Mouse (Mus musculus) liver, embryonic 15.5 days (tissue): ENCODE measurements at regions not wholly inside any gene's neighbourhood (a gene's known extent, or its start where the extent isn't known, plus 50 kb on each side); places are given as distances from the start of the nearest gene placed in this dataset.

Source experiments
- ATAC-seq: fragments of 200-750 bp; cut with Nextera tagmentation; 2 replicates; pipeline ENCODE4 v1.8.0; 2017; ENCODE audit warnings: moderate number of reproducible peaks, mild to moderate bottlenecking, moderate library complexity; ENCODE audit not compliant: insufficient read depth
- H3K27ac ChIP-seq: fragments of 300-500 bp; sonication (generic); replicated peaks from 2 replicates; pipeline ENCODE4 v1.5.1; 2015; ENCODE audit warnings: mild to moderate bottlenecking, inconsistent platforms
- H3K27me3 ChIP-seq: fragments of 300-500 bp; sonication (generic); 2 replicates; pipeline ENCODE4 v1.6.1; 2015; ENCODE audit warnings: mild to moderate bottlenecking, inconsistent platforms
- H3K36me3 ChIP-seq: fragments of 300-500 bp; sonication (generic); replicated peaks from 2 replicates; pipeline ENCODE4 v1.6.1; 2015; ENCODE audit warnings: moderate library complexity, mild to moderate bottlenecking, inconsistent platforms
- H3K4me1 ChIP-seq: fragments of 300-500 bp; sonication (generic); replicated peaks from 2 replicates; pipeline ENCODE4 v1.6.1; 2015; ENCODE audit warnings: inconsistent platforms
- H3K4me2 ChIP-seq: fragments of 300-500 bp; sonication (generic); 2 replicates; pipeline ENCODE4 v1.6.1; 2015; ENCODE audit warnings: moderate library complexity, mild to moderate bottlenecking, inconsistent platforms
- H3K4me3 ChIP-seq: fragments of 300-500 bp; sonication (generic); replicated peaks from 2 replicates; pipeline ENCODE4 v1.5.1; 2015; ENCODE audit warnings: mild to moderate bottlenecking, inconsistent platforms
- H3K9ac ChIP-seq: fragments of 300-500 bp; sonication (generic); 2 replicates; pipeline ENCODE4 v1.6.1; 2015; ENCODE audit warnings: moderate library complexity, mild to moderate bottlenecking, inconsistent platforms
- H3K9me3 ChIP-seq: fragments of 300-500 bp; sonication (generic); replicated peaks from 2 replicates; pipeline ENCODE4 v1.6.1; 2016; ENCODE audit warnings: inconsistent platforms
- WGBS: fragments of 180-500 bp; shearing (Covaris S2); methylation state at CpG from one replicate; pipeline ENCODE4 v1.1.7; 2015; ENCODE audit warnings: mixed read lengths; ENCODE audit not compliant: insufficient replicate concordance; 5-methylcytosine and 5-hydroxymethylcytosine counted together

- whole genome bisulfite sequencing: 13% methylated on average over 10 of the region's 10 CpGs
- Histone ChIP-seq H3K27me3 (no peaks in the 10 kb centered on the region), H3K4me1 (no peaks in the 10 kb centered on the region), H3K9ac (no peak overlapping the region), H3K27ac (no peak overlapping the region), H3K9me3 (no peaks in the 10 kb centered on the region), H3K4me3 (no peak overlapping the region), H3K36me3 (no peaks in the 10 kb centered on the region), H3K4me2 (no peak overlapping the region)
- no peak for ATAC-seq
These were observed 469.3 kb downstream of the Tmem182 start for GRCm38 (mm10) chr1:41274573-41275270.

GRCm38 (mm10) chr1:41275271-41275624 is 469.8 kb downstream of the Tmem182 start:
- H3K4me2 ChIP-seq: no peak overlapping the region
- 15% methylated on average over 8 of the region's 8 CpGs for WGBS
- H3K9me3 ChIP-seq: no peaks in the 10 kb centered on the region
- no peak for ATAC-seq
- no peak overlapping the region for H3K27ac ChIP-seq
- H3K4me3 ChIP-seq: no peak overlapping the region
- H3K36me3 ChIP-seq: no peaks in the 10 kb centered on the region
- no peak overlapping the region for H3K9ac ChIP-seq
- H3K4me1 ChIP-seq: no peaks in the 10 kb centered on the region
- H3K27me3 ChIP-seq: no peaks in the 10 kb centered on the region

- Histone ChIP-seq H3K9ac (no peak overlapping the region), H3K9me3 (no peaks in the 10 kb centered on the region), H3K27me3 (no peaks in the 10 kb centered on the region), H3K4me1 (no peaks in the 10 kb centered on the region), H3K36me3 (no peaks in the 10 kb centered on the region), H3K27ac (no peak overlapping the region), H3K4me2 (no peak overlapping the region), H3K4me3 (no peak overlapping the region)
- WGBS: 31% methylated on average over 6 of the region's 6 CpGs
- ATAC-seq: no peak
These were observed 470.2 kb downstream of the Tmem182 start for GRCm38 (mm10) chr1:41275642-41276041.

- Histone ChIP-seq H3K36me3 (no peaks in the 10 kb centered on the region), H3K4me2 (no peak overlapping the region), H3K4me1 (no peaks in the 10 kb centered on the region), H3K4me3 (no peak overlapping the region), H3K27ac (no peak overlapping the region), H3K9ac (no peak overlapping the region), H3K9me3 (no peaks in the 10 kb centered on the region), H3K27me3 (no peaks in the 10 kb centered on the region)
- WGBS: 48% methylated on average over 6 of the region's 6 CpGs
- no peak for ATAC-seq
These were observed 470.9 kb downstream of the Tmem182 start for GRCm38 (mm10) chr1:41276303-41276702.

GRCm38 (mm10) chr1:41285221-41285620 is 479.8 kb downstream of the Tmem182 start:
- Histone ChIP-seq H3K4me3 (no peak overlapping the region), H3K36me3 (no peaks in the 10 kb centered on the region), H3K4me1 (no peaks in the 10 kb centered on the region), H3K27ac (no peak overlapping the region), H3K9ac (no peak overlapping the region), H3K9me3 (no peaks in the 10 kb centered on the region), H3K4me2 (no peak overlapping the region), H3K27me3 (no peaks in the 10 kb centered on the region)
- WGBS: 65% methylated on average over 9 of the region's 9 CpGs
- ATAC-seq: no peak

- Histone ChIP-seq H3K36me3 (no peaks in the 10 kb centered on the region), H3K27me3 (no peaks in the 10 kb centered on the region), H3K27ac (no peak overlapping the region), H3K9me3 (no peaks in the 10 kb centered on the region), H3K4me2 (no peak overlapping the region), H3K9ac (no peak overlapping the region), H3K4me3 (no peak overlapping the region), H3K4me1 (no peaks in the 10 kb centered on the region)
- WGBS: 79% methylated on average over 9 of the region's 9 CpGs
- no peak for ATAC-seq
These were observed 480.8 kb downstream of the Tmem182 start for GRCm38 (mm10) chr1:41286221-41286620.

- Histone ChIP-seq H3K4me3 (no peak overlapping the region), H3K4me1 (no peaks in the 10 kb centered on the region), H3K36me3 (no peaks in the 10 kb centered on the region), H3K4me2 (no peak overlapping the region), H3K27ac (no peak overlapping the region), H3K9me3 (no peaks in the 10 kb centered on the region), H3K27me3 (no peaks in the 10 kb centered on the region), H3K9ac (no peak overlapping the region)
- WGBS: 34% methylated on average over 3 of the region's 3 CpGs
- no peak for ATAC-seq
These were observed 521.6 kb downstream of the Tmem182 start for GRCm38 (mm10) chr1:41326861-41327480.

GRCm38 (mm10) chr1:41349798-41350758 is 544.7 kb downstream of the Tmem182 start:
- Histone ChIP-seq H3K36me3 (no peaks in the 10 kb centered on the region), H3K27me3 (no peaks in the 10 kb centered on the region), H3K9me3 (no peaks in the 10 kb centered on the region), H3K27ac (no peak overlapping the region), H3K4me2 (no peak overlapping the region), H3K4me3 (no peak overlapping the region), H3K9ac (no peak overlapping the region), H3K4me1 (no peaks in the 10 kb centered on the region)
- WGBS: 68% methylated on average over 16 of the region's 16 CpGs
- ATAC-seq: no peak

GRCm38 (mm10) chr1:41359061-41359460 is 553.7 kb downstream of the Tmem182 start:
- Histone ChIP-seq H3K9ac (no peak overlapping the region), H3K36me3 (no peaks in the 10 kb centered on the region), H3K4me1 (no peaks in the 10 kb centered on the region), H3K4me2 (no peak overlapping the region), H3K27ac (no peak overlapping the region), H3K4me3 (no peak overlapping the region), H3K27me3 (no peaks in the 10 kb centered on the region), H3K9me3 (no peaks in the 10 kb centered on the region)
- WGBS: 40% methylated on average over 4 of the region's 4 CpGs
- ATAC-seq: no peak

GRCm38 (mm10) chr1:41361512-41361911 is 556.1 kb downstream of the Tmem182 start:
- H3K27ac ChIP-seq: no peak overlapping the region
- H3K36me3 ChIP-seq: no peaks in the 10 kb centered on the region
- H3K4me3 ChIP-seq: no peak overlapping the region
- H3K9me3 ChIP-seq: no peaks in the 10 kb centered on the region
- H3K4me2 ChIP-seq: no peak overlapping the region
- no peak overlapping the region for H3K9ac ChIP-seq
- H3K27me3 ChIP-seq: no peaks in the 10 kb centered on the region
- ATAC-seq: no peak
- 60% methylated on average over 3 of the region's 3 CpGs for WGBS
- H3K4me1 ChIP-seq: no peaks in the 10 kb centered on the region

- WGBS: 65% methylated on average over 4 of the region's 4 CpGs
- H3K9me3 ChIP-seq: no peaks in the 10 kb centered on the region
- H3K4me3 ChIP-seq: no peak overlapping the region
- no peak for ATAC-seq
- no peak overlapping the region for H3K9ac ChIP-seq
- H3K36me3 ChIP-seq: no peaks in the 10 kb centered on the region
- H3K4me1 ChIP-seq: no peaks in the 10 kb centered on the region
- H3K27ac ChIP-seq: no peak overlapping the region
- no peak overlapping the region for H3K4me2 ChIP-seq
- no peaks in the 10 kb centered on the region for H3K27me3 ChIP-seq
These were observed 574.6 kb downstream of the Tmem182 start for GRCm38 (mm10) chr1:41380013-41380412.
